Mouse (Mus musculus) intestine, postnatal 0 days (tissue): ENCODE measurements around the gene Grap. TPM values are rescaled to one million over a fixed set of nuclear protein-coding genes. Genes with fewer than 3 reads are reported as not detected.

Experiments used
- ATAC-seq: fragments of 200-750 bp; cut with Nextera tagmentation; 2 replicates; pipeline ENCODE4 v1.8.0; 2017; ENCODE audit warnings: mild to moderate bottlenecking, moderate TSS enrichment, moderate library complexity
- H3K27ac ChIP-seq: fragments of 300-500 bp; sonication (generic); 2 replicates; pipeline ENCODE4 v1.5.1; 2014; ENCODE audit warnings: mild to moderate bottlenecking, low read depth, low read length, moderate library complexity
- H3K27me3 ChIP-seq: fragments of 300-500 bp; sonication (generic); replicated peaks from 2 replicates; pipeline ENCODE4 v1.6.1; 2014; ENCODE audit warnings: low read length, mixed read lengths; ENCODE audit not compliant: control insufficient read depth, insufficient read depth
- H3K36me3 ChIP-seq: fragments of 300-500 bp; sonication (generic); 2 replicates; pipeline ENCODE4 v1.6.1; 2014; ENCODE audit warnings: mild to moderate bottlenecking, moderate library complexity; ENCODE audit not compliant: control insufficient read depth, insufficient read depth
- H3K4me1 ChIP-seq: fragments of 300-500 bp; sonication (generic); replicated peaks from 2 replicates; pipeline ENCODE4 v1.6.1; 2014; ENCODE audit warnings: antibody characterized with exemption, low read length, mixed read lengths; ENCODE audit not compliant: control insufficient read depth, insufficient read depth
- H3K4me2 ChIP-seq: fragments of 300-500 bp; sonication (generic); replicated peaks from 2 replicates; pipeline ENCODE4 v1.6.1; 2014; ENCODE audit warnings: low read depth, mild to moderate bottlenecking, moderate library complexity
- H3K4me3 ChIP-seq: fragments of 300-500 bp; sonication (generic); 2 replicates; pipeline ENCODE4 v1.5.1; 2014; ENCODE audit warnings: low read depth, low read length
- H3K9ac ChIP-seq: fragments of 300-500 bp; sonication (generic); 2 replicates; pipeline ENCODE4 v1.6.1; 2014; ENCODE audit warnings: mild to moderate bottlenecking, low read depth, low read length
- H3K9me3 ChIP-seq: fragments of 300-500 bp; sonication (generic); 2 replicates; pipeline ENCODE4 v1.6.1; 2016; ENCODE audit warnings: mixed run types; ENCODE audit not compliant: control insufficient read depth
- CTCF ChIP-seq: sonication (generic); IDR thresholded peaks from 2 replicates; pipeline ENCODE4 v1.5.1; 2016; ENCODE audit warnings: low read depth, mild to moderate bottlenecking, control low read depth, antibody characterized with exemption, moderate library complexity
- WGBS: fragments of 180-500 bp; shearing (Covaris S2); extraction: QIAGEN DNeasy Blood & Tissue Kit; methylation state at CpG from one replicate; pipeline ENCODE4 v1.1.7; 2014; 5-methylcytosine and 5-hydroxymethylcytosine counted together
- polyA plus RNA-seq: library from polyadenylated mRNA; unstranded; fragments of >200 nt; fragmentation: Nextera tagmentation; extraction: Ambion mirVana; gene quantifications from 2 replicates; pipeline ENCODE4 v1.2.1, GENCODE M21; 2015

Gene Grap
- polyA plus RNA-seq, 1 experiment from 2014 or later = 3.9 TPM

DNA sequence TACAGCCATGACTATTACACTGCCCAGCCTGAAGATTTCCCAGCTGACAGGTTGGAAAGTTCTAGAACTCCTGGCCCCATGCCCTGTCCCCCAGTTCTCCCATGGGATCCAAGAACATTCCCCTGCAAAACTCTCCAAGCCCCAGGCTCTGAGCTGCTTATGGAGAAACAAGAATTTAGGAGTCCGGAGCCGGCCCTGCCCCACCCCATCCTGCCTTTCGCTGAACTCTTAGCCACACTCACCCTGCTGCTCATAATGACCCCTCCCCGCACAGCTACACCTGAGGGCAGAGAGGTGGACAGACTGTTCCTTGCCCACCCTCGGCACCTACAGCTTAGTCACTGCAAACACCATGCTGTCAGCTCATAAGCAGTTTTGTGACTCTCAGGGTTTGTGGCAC, 14.7 kb downstream of the Grap start:
- peak overlapping the region; percentile 2; the same call in 1 of the 2 replicates for H3K27ac ChIP-seq
- no peak overlapping the region for H3K9ac ChIP-seq
- no peaks in the 10 kb centered on the region for H3K36me3 ChIP-seq
- no peak overlapping the region for H3K4me3 ChIP-seq
- no peak overlapping the region for H3K4me2 ChIP-seq
- H3K9me3 ChIP-seq = no peaks in the 10 kb centered on the region
- 49% methylated on average over 5 of the region's 5 CpGs for WGBS
- peaks cover 10% of the 10 kb centered on the region; the same call in 1 of the 2 replicates for H3K4me1 ChIP-seq
- H3K27me3 ChIP-seq = no peaks in the 10 kb centered on the region
- no peak for ATAC-seq
- no peak for TF ChIP-seq CTCF

DNA sequence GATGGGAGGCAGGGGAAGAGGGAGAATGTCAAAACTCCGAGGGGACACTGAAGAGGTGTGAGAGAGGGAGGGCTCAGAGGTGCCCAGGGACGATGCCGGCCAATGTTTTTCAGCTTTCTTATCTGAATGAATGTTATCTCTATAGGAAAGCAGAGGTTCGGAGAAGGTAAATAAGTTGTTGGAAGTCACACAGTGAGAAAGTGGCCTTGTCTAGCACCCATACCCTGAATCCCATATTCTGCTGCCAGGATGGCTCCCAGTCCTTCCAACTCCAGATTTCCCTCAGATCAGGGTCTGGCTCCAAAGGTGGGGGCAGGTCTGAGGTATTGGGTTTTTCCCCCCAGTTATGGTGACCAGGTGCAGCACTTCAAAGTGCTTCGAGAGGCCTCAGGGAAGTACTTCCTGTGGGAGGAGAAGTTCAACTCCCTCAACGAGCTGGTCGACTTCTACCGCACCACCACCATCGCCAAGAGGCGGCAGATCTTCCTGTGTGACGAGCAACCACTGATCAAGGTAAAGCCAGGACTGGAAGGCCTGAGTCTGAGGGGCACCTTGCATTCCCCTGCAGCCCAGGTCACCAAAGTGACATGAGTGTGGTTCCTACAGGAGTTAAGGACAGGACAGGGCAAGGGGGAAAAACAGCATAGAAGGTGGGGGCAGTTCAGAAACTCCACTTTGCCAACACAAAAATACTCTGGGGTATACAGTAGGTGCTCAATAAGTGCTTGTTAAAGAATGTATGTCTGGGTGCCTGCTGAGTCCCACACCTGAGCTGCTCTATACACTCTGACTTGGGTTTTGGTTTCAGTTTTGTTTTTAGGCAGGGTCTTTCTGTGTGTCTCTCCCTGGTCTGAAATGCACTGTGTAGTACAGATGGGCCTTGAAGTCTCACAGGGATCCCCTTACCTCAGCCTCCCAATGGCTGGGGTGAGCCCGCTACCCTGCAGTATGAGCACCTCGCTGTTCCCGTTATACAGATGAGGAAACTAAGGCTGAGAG, 16.7 kb downstream of the Grap start:
- WGBS = 44% methylated on average over 14 of the region's 14 CpGs
- TF ChIP-seq CTCF = no peak
- ATAC-seq = no peak

DNA sequence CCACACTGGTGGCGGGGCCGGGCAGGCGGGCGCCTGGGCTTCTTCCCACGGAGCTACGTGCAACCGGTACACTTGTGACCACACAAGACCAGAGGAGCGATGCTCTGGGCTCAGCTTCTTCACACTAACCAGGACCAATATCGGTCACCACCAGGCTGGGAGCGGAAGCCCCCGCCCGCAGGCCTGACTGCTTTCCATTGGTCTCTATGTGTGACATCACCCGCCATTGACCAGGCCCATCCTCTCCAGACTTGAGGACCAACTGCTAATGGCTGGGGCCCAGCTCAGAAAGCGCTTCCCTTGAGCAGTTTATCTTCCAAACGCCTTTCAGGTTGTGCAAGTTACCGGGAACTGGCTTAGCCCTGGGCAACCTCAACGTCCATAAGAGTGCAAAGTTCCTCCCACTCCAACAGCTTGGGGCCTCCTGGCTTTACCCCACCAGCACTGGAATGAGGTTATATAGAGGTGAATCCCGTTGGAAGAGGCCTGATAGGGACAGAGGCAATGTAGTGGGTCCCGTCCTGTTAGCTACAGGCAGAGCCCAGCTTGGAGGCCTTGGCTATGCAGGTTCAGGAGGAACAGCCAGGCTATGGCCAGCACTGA, 18.8 kb downstream of the Grap start:
- WGBS = 53% methylated on average over 19 of the region's 19 CpGs
- TF ChIP-seq CTCF = no peak
- Histone ChIP-seq H3K4me2 (peak overlapping the region; percentile 30; the same call in 1 of the 2 replicates), H3K36me3 (no peaks in the 10 kb centered on the region), H3K9me3 (no peaks in the 10 kb centered on the region), H3K27me3 (no peaks in the 10 kb centered on the region), H3K4me1 (peaks cover 29% of the 10 kb centered on the region; the same call in 1 of the 2 replicates), H3K4me3 (no peak overlapping the region), H3K9ac (no peak overlapping the region), H3K27ac (peak overlapping the region; percentile 64)
- ATAC-seq = peak; percentile 69

More for the DNA sequence above, 16.7 kb downstream of the Grap start:
- Histone ChIP-seq H3K9ac (no peak overlapping the region), H3K9me3 (no peaks in the 10 kb centered on the region), H3K36me3 (no peaks in the 10 kb centered on the region), H3K4me1 (peaks cover 17% of the 10 kb centered on the region; the same call in 1 of the 2 replicates), H3K4me3 (no peak overlapping the region), H3K4me2 (no peak overlapping the region), H3K27ac (no peak overlapping the region), H3K27me3 (no peaks in the 10 kb centered on the region)

DNA sequence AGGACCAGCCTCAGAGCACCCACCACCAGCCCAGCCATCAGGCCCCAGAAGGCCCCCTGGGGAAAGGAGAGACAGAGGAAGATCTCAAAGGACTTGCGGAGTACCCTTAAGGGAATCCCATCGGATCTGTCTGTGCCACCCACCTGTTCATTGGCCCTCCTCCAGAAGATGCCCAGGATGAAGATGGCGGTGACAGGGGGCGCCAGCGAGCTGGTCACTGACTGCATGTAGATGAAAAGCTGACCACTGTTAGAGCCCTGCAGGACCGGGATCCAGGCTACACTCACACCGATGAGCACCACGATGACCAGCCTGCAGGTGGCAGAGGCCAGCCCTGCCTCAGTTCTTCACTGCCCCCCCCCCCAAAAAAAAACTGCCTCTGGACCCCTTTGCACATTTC, 20.6 kb downstream of the Grap start:
- peak; percentile 74 for TF ChIP-seq CTCF
- no peak for ATAC-seq
- no peaks in the 10 kb centered on the region for H3K36me3 ChIP-seq
- no peak overlapping the region for H3K27ac ChIP-seq
- no peaks in the 10 kb centered on the region for H3K27me3 ChIP-seq
- H3K4me1 ChIP-seq = peaks cover 29% of the 10 kb centered on the region; the same call in 1 of the 2 replicates
- H3K4me3 ChIP-seq = no peak overlapping the region
- 55% methylated on average over 8 of the region's 8 CpGs for WGBS
- no peak overlapping the region for H3K9ac ChIP-seq
- H3K4me2 ChIP-seq = no peak overlapping the region
- no peaks in the 10 kb centered on the region for H3K9me3 ChIP-seq

DNA sequence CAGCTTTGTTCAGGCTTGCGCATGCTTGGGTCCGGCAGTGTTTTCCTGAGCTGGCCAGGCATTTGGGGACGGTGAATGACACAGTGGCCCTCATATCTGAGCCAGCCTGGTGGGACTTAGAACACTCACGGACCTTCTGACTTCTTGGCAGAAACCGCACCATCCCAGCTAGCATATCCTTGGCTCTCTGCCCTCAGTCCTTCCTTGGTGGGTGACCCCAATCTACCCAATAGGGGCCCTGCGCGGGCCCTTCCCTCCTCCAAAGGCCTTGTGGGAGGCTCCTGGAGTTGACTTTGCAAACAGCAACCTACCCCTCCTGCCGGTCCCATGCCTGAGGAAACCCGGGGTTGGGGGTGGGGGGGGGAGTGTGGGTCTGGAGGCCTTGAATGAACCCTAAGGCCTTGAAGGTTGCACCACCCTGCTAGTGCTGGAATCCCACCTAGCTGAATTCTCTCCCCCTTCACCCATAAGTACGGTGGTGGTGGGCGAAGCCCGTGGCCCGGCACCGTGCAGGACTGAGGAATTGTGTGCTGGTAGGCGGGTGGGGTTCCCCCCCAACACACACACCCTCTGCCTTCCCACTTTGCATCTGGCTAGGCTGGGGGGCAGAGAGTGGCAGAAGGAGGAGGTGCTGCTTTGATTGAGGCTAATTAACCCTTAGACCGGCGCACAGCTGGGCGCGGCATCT, 21.2 kb downstream of the Grap start:
- WGBS = 30% methylated on average over 19 of the region's 19 CpGs
- Histone ChIP-seq H3K36me3 (no peaks in the 10 kb centered on the region), H3K4me3 (no peak overlapping the region), H3K27me3 (no peaks in the 10 kb centered on the region), H3K4me1 (peaks cover 27% of the 10 kb centered on the region; the same call in 1 of the 2 replicates), H3K27ac (0 out of 2 replicates have a peak overlapping the region, but pooled peaks have one; percentile 70), H3K9me3 (no peaks in the 10 kb centered on the region), H3K9ac (no peak overlapping the region), H3K4me2 (no peak overlapping the region)
- no peak for TF ChIP-seq CTCF
- ATAC-seq = no peak; the same call in 1 of the 2 replicates

DNA sequence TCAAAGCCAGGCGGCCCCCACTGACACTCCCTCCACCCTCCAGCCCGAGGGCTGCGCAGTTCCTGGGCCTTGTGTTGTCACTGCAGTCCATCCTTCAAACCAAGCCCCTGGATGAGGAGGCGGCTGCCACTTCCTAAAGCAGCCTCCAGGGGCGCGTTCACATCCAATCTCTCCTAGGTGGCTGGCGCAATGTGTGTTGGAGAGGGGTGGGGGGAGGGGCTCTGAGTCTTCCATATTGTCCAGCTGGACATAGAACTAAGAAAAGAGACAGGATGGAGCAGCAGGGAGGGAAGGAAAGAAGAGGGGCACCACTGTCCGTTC, 21.7 kb downstream of the Grap start:
- peak; percentile 79 for TF ChIP-seq CTCF
- WGBS = 11% methylated on average over 8 of the region's 8 CpGs
- no peaks in the 10 kb centered on the region for H3K9me3 ChIP-seq
- H3K27ac ChIP-seq = peak overlapping the region; percentile 70
- H3K27me3 ChIP-seq = no peaks in the 10 kb centered on the region
- no peak overlapping the region; the same call in 1 of the 2 replicates for H3K9ac ChIP-seq
- no peaks in the 10 kb centered on the region for H3K36me3 ChIP-seq
- no peak overlapping the region; the same call in 1 of the 2 replicates for H3K4me2 ChIP-seq
- ATAC-seq = peak; percentile 66
- peaks cover 27% of the 10 kb centered on the region; the same call in 1 of the 2 replicates for H3K4me1 ChIP-seq
- no peak overlapping the region for H3K4me3 ChIP-seq
